Mouse (Mus musculus) cerebellum, postnatal 14 days (tissue): Measurements from ENCODE around the gene Setd3.
A peak's percentile ranks its signal among the peaks of the same experiment; 100 is the strongest.

Experiments used
- DNase-seq, 2 experiments: peaks; one replicate each; pipeline ENCODE4 v3.0.0; 2021; ENCODE audit warnings: mixed read lengths in 2 of 2

Gene Setd3

DNA sequence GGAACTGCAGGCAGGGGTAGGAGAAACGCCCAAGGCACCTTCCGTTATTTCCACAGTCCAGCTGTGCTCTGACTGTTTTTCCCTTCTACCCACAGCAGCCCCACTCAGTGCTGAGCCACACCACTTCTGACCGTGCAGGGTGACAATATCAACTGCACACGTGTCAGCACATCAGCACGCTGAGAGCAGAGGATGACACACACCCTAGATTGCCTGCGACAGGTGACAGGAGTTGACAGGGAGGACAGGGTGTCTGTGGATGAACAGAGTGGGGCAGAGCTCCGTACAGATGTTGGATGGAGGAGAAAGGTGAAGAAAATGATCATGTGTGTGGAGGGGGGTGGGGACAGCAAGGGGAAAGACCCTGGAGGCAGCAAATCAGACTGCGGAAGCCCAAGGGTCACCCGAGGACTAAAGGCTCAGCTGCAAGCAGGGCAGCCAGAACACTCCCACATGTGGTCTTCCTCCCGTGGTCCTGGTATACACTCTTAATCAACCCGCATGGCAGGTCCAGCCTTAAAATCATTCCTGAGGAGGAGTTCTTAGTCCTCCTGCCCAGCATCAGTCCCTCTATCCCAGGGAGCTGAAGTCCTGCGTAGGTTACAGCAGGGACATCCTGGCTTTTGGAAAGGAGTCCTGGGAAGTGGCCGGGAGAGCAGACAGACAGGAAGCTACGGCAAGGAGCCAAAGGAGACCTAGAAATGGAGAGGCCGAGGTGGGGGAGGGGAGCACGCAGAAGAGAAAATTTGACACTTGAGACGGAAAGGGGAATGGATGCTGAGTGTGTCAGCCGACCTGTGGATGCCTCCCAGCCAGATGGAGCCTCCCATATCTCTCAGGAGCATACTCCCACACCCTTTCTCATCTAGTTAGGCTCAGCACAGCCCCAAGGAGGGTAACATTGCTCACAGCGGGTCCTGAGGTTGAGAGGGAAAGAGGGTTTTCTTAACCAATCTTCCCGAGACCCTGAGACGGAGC, 108.1 kb downstream of the Setd3 start:
- peak in 1 of 2 experiments; percentile 16 for DNase-seq

DNA sequence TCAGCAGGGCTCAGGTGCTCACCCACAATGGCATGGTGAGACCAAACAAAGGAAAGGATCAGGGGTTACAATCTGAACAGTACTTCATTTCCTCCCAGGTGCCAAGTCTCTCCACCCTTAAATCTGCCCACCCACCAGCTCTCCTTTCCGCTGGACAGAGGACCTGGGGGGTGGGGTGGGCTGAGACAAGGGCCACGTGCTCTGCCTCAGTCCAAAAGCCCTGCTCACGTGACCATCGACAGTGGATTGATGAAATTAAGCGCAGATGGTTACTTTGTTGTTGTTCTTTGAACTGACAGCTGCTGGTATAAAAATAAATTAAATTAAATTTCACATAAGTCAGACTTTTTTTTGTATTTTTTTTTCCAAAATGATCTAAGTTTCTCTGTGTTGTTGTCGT, 109.6 kb downstream of the Setd3 start:
- no peak for DNase-seq

DNA sequence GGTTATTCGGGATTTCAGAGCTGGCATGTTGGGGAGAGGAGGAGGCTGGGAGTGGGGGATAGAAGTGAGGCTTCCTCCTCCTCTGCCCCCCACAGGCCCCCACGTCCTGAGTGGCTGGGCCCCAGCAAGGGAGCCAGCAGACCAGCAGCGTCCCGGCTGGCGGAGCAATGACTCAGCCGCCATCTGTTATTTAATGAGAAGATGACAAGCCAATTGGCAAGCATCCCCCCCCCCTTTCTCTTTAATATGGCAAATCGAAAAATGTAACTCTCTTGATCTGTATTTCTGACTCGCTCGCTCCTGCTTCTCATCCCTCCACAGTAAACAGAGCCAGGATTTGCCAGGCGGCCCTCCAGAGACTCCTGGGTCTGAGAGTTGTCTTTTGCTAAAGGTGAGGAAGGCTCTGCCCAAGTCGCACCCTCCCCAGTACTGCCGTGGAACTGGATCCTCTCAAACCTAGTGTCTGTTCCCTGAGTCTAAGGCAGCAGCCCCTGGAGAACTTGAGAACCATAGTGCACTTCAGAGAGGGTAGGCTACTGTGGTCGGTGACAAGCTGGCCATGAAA, 111.2 kb downstream of the Setd3 start:
- DNase-seq = peak; percentile 72 to 78

DNA sequence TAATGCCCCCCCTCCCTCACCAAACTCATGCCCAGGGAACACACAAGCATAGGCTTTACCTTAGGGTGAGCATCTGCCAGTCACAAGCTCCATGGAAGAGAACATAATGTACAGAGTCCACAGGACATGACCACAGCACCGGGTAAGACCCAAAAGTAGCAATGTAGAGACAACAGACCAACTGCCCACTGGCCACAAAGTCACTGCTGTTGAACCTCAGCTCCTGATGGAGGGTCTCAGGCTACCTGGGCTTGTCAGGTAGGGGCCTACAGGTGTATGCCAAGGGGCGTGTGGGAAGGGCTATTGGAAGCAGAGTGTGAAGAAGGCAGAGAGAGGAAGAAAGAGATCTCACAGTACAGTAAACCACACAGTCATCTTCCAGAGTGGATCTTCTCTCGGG, 111.9 kb downstream of the Setd3 start:
- DNase-seq = no peak

DNA sequence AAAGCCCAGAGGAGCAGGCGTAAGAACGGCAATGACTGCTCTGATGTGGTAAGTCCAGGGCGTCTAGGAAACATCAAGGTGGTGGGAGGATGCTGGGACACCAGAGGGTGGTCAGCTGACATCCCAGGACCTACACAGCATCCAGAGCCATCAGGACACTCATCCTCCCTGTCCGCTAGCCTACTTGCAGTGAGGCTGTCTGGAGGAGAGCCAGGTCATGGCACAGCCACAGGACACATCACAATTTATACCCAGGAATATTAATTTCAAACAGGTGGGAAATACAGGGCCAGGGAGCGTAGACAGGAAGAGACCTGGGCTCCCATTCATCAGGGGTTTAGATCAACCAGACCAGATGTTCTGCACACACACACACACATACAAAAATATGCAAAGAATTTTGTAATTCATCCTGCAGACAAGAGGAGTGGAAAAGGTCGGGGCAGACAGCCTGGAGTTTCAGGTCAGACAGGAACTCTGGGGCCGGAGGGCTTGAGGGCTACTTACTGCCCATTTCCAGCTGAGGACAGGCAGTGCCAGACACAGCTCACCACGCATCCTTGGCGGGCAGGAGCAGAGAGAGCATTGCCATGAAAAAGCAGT, 114.6 kb downstream of the Setd3 start:
- DNase-seq = peak in 1 of 2 experiments; percentile 46

DNA sequence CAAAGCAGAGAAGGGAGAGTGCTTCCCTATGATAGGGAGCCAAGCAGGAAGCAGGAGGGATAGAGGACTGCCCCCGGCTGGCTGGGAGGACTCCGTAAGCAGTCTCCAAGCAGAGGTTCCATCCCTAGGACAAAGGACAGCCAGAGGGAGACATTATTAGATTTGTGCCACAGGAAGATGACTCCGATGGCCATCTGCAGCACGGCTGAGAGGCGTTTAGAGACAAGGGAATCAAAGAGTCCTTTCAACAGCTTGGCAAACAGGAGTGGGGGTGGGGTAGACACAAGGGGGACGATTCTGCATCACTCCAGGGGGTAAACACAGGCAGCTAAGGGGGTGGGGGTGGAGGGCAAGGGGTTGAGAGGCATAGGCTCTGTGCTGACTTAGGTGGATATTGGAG, 115.1 kb downstream of the Setd3 start:
- no peak for DNase-seq

DNA sequence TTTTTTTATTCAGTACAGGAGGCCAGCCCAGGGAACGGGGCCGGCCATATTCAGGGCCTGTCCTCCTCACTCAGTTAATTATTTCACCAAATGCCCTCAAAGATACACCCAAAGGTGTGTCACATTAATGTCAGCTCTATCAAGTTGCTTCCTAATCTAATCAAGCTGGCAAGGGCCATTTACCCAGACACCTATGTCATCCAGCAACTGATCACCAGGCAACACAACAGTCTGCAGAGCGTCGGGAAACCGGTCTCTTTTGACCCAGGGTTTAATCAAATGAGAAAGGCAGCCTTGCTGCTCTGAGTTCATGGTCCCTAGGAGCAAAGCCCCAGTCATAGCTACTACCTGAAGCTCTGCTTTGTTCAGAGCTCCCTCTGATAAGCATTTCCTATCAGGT, 117.0 kb downstream of the Setd3 start:
- no peak for DNase-seq

DNA sequence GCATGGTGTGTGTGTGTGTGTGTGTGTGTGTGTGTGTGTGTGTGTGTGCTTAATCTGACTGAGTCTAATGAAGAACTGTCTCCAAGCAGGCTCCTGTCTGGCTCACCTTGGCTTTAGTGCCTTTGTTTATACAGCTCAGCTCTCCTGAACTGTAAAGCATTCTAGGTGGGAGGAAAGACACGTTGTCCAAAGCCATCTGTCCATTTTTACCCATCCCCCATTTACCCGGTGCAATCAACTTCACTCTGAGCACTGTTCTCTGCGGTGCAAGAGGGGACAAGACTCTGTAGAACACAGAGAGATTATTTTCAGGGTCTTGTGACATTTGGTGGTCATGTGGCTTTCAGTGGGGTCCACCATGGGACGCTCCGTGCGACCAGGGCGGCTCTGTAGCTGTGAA, 117.5 kb downstream of the Setd3 start:
- peak in 1 of 2 experiments; percentile 56 for DNase-seq
